Mouse (Mus musculus) hindbrain, embryonic 16.5 days (tissue): ENCODE data around the gene Erich2. TPM values are rescaled to one million over a fixed set of nuclear protein-coding genes. Genes with fewer than 3 reads are reported as not detected.
A peak's percentile ranks its signal among the peaks of the same experiment; 100 is the strongest.

Experiments
- ATAC-seq: fragments of 200-750 bp; cut with Nextera tagmentation; 2 replicates; pipeline ENCODE4 v1.8.0; 2017; ENCODE audit warnings: moderate TSS enrichment, moderate library complexity
- H3K27ac ChIP-seq: fragments of 300-500 bp; sonication (generic); 2 replicates; pipeline ENCODE4 v1.5.1; 2014; ENCODE audit warnings: low read depth, mild to moderate bottlenecking, control low read depth, low read length, moderate library complexity
- H3K27me3 ChIP-seq: fragments of 300-500 bp; sonication (generic); replicated peaks from 2 replicates; pipeline ENCODE4 v1.6.1; 2014; ENCODE audit warnings: low read length; ENCODE audit not compliant: control insufficient read depth, insufficient read depth
- H3K36me3 ChIP-seq: fragments of 300-500 bp; sonication (generic); 2 replicates; pipeline ENCODE4 v1.6.1; 2014; ENCODE audit warnings: mild to moderate bottlenecking, low read length, moderate library complexity, mixed read lengths; ENCODE audit not compliant: control insufficient read depth, insufficient read depth
- H3K4me1 ChIP-seq: fragments of 300-500 bp; sonication (generic); 2 replicates; pipeline ENCODE4 v1.6.1; 2014; ENCODE audit warnings: low read depth, low read length; ENCODE audit not compliant: control insufficient read depth, insufficient read depth
- H3K4me2 ChIP-seq: fragments of 300-500 bp; sonication (generic); 2 replicates; pipeline ENCODE4 v1.6.1; 2014; ENCODE audit warnings: mild to moderate bottlenecking, low read length, control low read depth, moderate library complexity
- H3K4me3 ChIP-seq: fragments of 300-500 bp; sonication (generic); 2 replicates; pipeline ENCODE4 v1.5.1; 2014; ENCODE audit warnings: mild to moderate bottlenecking, low read length, control low read depth, moderate library complexity
- H3K9ac ChIP-seq: fragments of 300-500 bp; sonication (generic); 2 replicates; pipeline ENCODE4 v1.6.1; 2014; ENCODE audit warnings: low read depth, mild to moderate bottlenecking, control low read depth, low read length, moderate library complexity
- H3K9me3 ChIP-seq: fragments of 300-500 bp; sonication (generic); 2 replicates; pipeline ENCODE4 v1.6.1; 2014; ENCODE audit warnings: mild to moderate bottlenecking, low read length, moderate library complexity; ENCODE audit not compliant: control insufficient read depth
- WGBS: fragments of 180-500 bp; shearing (Covaris S2); extraction: QIAGEN DNeasy Blood & Tissue Kit; methylation state at CpG from one replicate; pipeline ENCODE4 v1.1.7; 2014; 5-methylcytosine and 5-hydroxymethylcytosine counted together
- polyA plus RNA-seq: library from polyadenylated mRNA; unstranded; fragments of >200 nt; fragmentation: Nextera tagmentation; extraction: Ambion mirVana; gene quantifications from 2 replicates; pipeline ENCODE4 v1.2.1, GENCODE M21; 2015

Erich2 gene
- polyA plus RNA-seq, 1 experiment from 2014 or later: 3.1 TPM

- Histone ChIP-seq H3K4me3 (peak overlapping the region; percentile 33), H3K27me3 (peaks cover 10% of the 10 kb centered on the region), H3K4me2 (peak overlapping the region; percentile 46), H3K27ac (peak overlapping the region; percentile 66), H3K4me1 (peaks cover 7% of the 10 kb centered on the region), H3K9me3 (no peaks in the 10 kb centered on the region), H3K36me3 (no peaks in the 10 kb centered on the region), H3K9ac (peak overlapping the region; percentile 54; the same call in 1 of the 2 replicates)
- WGBS: under 1% methylated on average over 13 of the region's 13 CpGs
- no peak for ATAC-seq
These were observed 50.9 kb downstream of the Erich2 start for GRCm38 (mm10) chr2:70559520-70559919.

- H3K9ac ChIP-seq: peak overlapping the region; percentile 67
- H3K4me3 ChIP-seq: peak overlapping the region; percentile 53
- H3K9me3 ChIP-seq: no peaks in the 10 kb centered on the region
- ATAC-seq: peak; percentile 64
- H3K4me1 ChIP-seq: peaks cover 7% of the 10 kb centered on the region
- whole genome bisulfite sequencing: under 1% methylated on average over 29 of the region's 29 CpGs
- peak overlapping the region; percentile 88 for H3K27ac ChIP-seq
- peak overlapping the region; percentile 59 for H3K4me2 ChIP-seq
- peaks cover 14% of the 10 kb centered on the region for H3K27me3 ChIP-seq
- H3K36me3 ChIP-seq: no peaks in the 10 kb centered on the region
These were observed 52.6 kb downstream of the Erich2 start for GRCm38 (mm10) chr2:70561077-70561795.

GRCm38 (mm10) chr2:70562011-70562491 is 53.4 kb downstream of the Erich2 start:
- H3K4me1 ChIP-seq: peaks cover 7% of the 10 kb centered on the region
- no peaks in the 10 kb centered on the region for H3K9me3 ChIP-seq
- peak overlapping the region; percentile 53 for H3K4me3 ChIP-seq
- H3K27me3 ChIP-seq: peaks cover 19% of the 10 kb centered on the region
- H3K36me3 ChIP-seq: no peaks in the 10 kb centered on the region
- 1% methylated on average over 32 of the region's 42 CpGs for WGBS
- ATAC-seq: 0 out of 2 replicates have a peak, but pooled peaks have one; percentile 10
- peak overlapping the region; percentile 88 for H3K27ac ChIP-seq
- H3K4me2 ChIP-seq: peak overlapping the region; percentile 59
- H3K9ac ChIP-seq: peak overlapping the region; percentile 67

- peak overlapping the region; percentile 88 for H3K27ac ChIP-seq
- no peak for ATAC-seq
- H3K4me2 ChIP-seq: peak overlapping the region; percentile 59
- H3K9me3 ChIP-seq: no peaks in the 10 kb centered on the region
- peak overlapping the region; percentile 67 for H3K9ac ChIP-seq
- peaks cover 22% of the 10 kb centered on the region for H3K27me3 ChIP-seq
- WGBS: under 1% methylated on average over 19 of the region's 34 CpGs
- H3K4me3 ChIP-seq: peak overlapping the region; percentile 53
- no peaks in the 10 kb centered on the region for H3K36me3 ChIP-seq
- H3K4me1 ChIP-seq: peaks cover 10% of the 10 kb centered on the region
These were observed 54.0 kb downstream of the Erich2 start for GRCm38 (mm10) chr2:70562611-70562980.

GRCm38 (mm10) chr2:70562981-70563671 is 54.5 kb downstream of the Erich2 start:
- H3K9ac ChIP-seq: peak overlapping the region; percentile 67
- no peaks in the 10 kb centered on the region for H3K9me3 ChIP-seq
- H3K36me3 ChIP-seq: no peaks in the 10 kb centered on the region
- peaks cover 22% of the 10 kb centered on the region for H3K27me3 ChIP-seq
- peak overlapping the region; percentile 88 for H3K27ac ChIP-seq
- ATAC-seq: 0 out of 2 replicates have a peak, but pooled peaks have one; percentile 2
- H3K4me1 ChIP-seq: peaks cover 7% of the 10 kb centered on the region
- peak overlapping the region; percentile 53 for H3K4me3 ChIP-seq
- WGBS: under 1% methylated on average over 40 of the region's 40 CpGs
- H3K4me2 ChIP-seq: peak overlapping the region; percentile 59

GRCm38 (mm10) chr2:70563721-70564645 is 55.4 kb downstream of the Erich2 start:
- H3K4me3 ChIP-seq: peak overlapping the region; percentile 53
- H3K9ac ChIP-seq: peak overlapping the region; percentile 67
- peak overlapping the region; percentile 88 for H3K27ac ChIP-seq
- H3K36me3 ChIP-seq: no peaks in the 10 kb centered on the region
- H3K9me3 ChIP-seq: no peaks in the 10 kb centered on the region
- WGBS: under 1% methylated on average over 38 of the region's 38 CpGs
- no peak for ATAC-seq
- peaks cover 22% of the 10 kb centered on the region for H3K27me3 ChIP-seq
- peak overlapping the region; percentile 59 for H3K4me2 ChIP-seq
- peaks cover 9% of the 10 kb centered on the region for H3K4me1 ChIP-seq

- Histone ChIP-seq H3K27me3 (peaks cover 18% of the 10 kb centered on the region), H3K27ac (peak overlapping the region; percentile 88), H3K9me3 (no peaks in the 10 kb centered on the region), H3K4me3 (peak overlapping the region; percentile 53), H3K4me2 (peak overlapping the region; percentile 59), H3K36me3 (no peaks in the 10 kb centered on the region), H3K4me1 (peaks cover 9% of the 10 kb centered on the region), H3K9ac (peak overlapping the region; percentile 67; the same call in 1 of the 2 replicates)
- ATAC-seq: no peak
- 2% methylated on average over 15 of the region's 15 CpGs for WGBS
These were observed 56.2 kb downstream of the Erich2 start for GRCm38 (mm10) chr2:70564646-70565315.
